Mouse (Mus musculus) embryonic fibroblast, embryonic 13.5 days (primary cell): ENCODE data around the gene Itih5.

Experiments
- CTCF ChIP-seq: IDR thresholded peaks from 2 replicates; pipeline ENCODE4 v1.5.1; 2011; ENCODE audit warnings: mild to moderate bottlenecking, control low read depth, low read length, moderate library complexity, borderline replicate concordance; ENCODE audit not compliant: insufficient read depth
- POLR2A ChIP-seq: IDR thresholded peaks from 2 replicates; pipeline ENCODE4 v1.6.1; 2011; ENCODE audit warnings: low read depth, mild to moderate bottlenecking, control low read depth, low read length, moderate library complexity

- no peak for TF ChIP-seq CTCF
- TF ChIP-seq POLR2A: no peak
These were observed 19.4 kb upstream of the Itih5 start for GRCm38 (mm10) chr2:10133941-10134340.
